Mouse (Mus musculus) C2C12 (cell line): ENCODE data around the gene Fam160b1. TPM values are rescaled to one million over a fixed set of nuclear protein-coding genes. Genes with fewer than 3 reads are reported as not detected.

Source experiments
- H3K27me3 ChIP-seq: one replicate; pipeline ENCODE4 v1.6.1; 2011; ENCODE audit not compliant: control insufficient read depth, insufficient read depth, insufficient read length
- H3K36me3 ChIP-seq: one replicate; pipeline ENCODE4 v1.6.1; 2011; ENCODE audit not compliant: control insufficient read depth, insufficient read depth
- H3K4me3 ChIP-seq: one replicate; pipeline ENCODE4 v1.5.1; 2011; ENCODE audit warnings: mild to moderate bottlenecking, control low read depth; ENCODE audit not compliant: poor library complexity, insufficient read depth, severe bottlenecking
- H3K79me2 ChIP-seq: one replicate; pipeline ENCODE4 v1.6.1; 2011; ENCODE audit not compliant: control insufficient read depth, insufficient read depth
- H3K79me3 ChIP-seq: one replicate; pipeline ENCODE4 v1.6.1; 2011; ENCODE audit warnings: low read depth, control low read depth
- H3ac ChIP-seq: one replicate; pipeline ENCODE3; 2011; ENCODE audit warnings: low read depth; ENCODE audit not compliant: control insufficient read depth, insufficient read length
- CEBPB ChIP-seq: IDR thresholded peaks from one replicate; pipeline ENCODE4 v1.6.1; 2011; ENCODE audit warnings: low read depth, mild to moderate bottlenecking, control low read depth, moderate library complexity
- CTCF ChIP-seq: IDR thresholded peaks from one replicate; pipeline ENCODE4 v1.5.1; 2011; ENCODE audit not compliant: control insufficient read depth, insufficient read depth, insufficient read length
- FOSL1 ChIP-seq: IDR thresholded peaks from one replicate; pipeline ENCODE4 v1.8.0; 2011; ENCODE audit warnings: mild to moderate bottlenecking, low read length; ENCODE audit not compliant: poor library complexity, insufficient read depth, severe bottlenecking
- MAX ChIP-seq: IDR thresholded peaks from one replicate; pipeline ENCODE4 v1.6.1; 2011; ENCODE audit warnings: mild to moderate bottlenecking, control low read depth
- MYOD1 ChIP-seq: IDR thresholded peaks from one replicate; pipeline ENCODE4 v1.6.1; 2011; ENCODE audit warnings: low read depth; ENCODE audit not compliant: control insufficient read depth, insufficient read length
- MYOG ChIP-seq: IDR thresholded peaks from one replicate; pipeline ENCODE4 v1.6.1; 2011; ENCODE audit not compliant: control insufficient read depth, insufficient read length; ENCODE audit errors: extremely low read depth
- USF1 ChIP-seq: IDR thresholded peaks from one replicate; pipeline ENCODE4 v1.6.1; 2011; ENCODE audit warnings: low read depth, mild to moderate bottlenecking, control low read depth, moderate library complexity
- polyA plus RNA-seq: library from polyadenylated mRNA; unstranded; fragments of >200 nt; fragmentation: generic; extraction: Trizol; gene quantifications from one replicate; pipeline ENCODE4 v1.2.1, GENCODE M21; 2012; ENCODE audit warnings: missing spikeins

Fam160b1 gene
- polyA plus RNA-seq, 1 experiment, result 7.3 TPM

- H3K79me2 ChIP-seq, result peaks cover 90% of the 10 kb centered on the region
- peak overlapping the region; percentile 95 for H3ac ChIP-seq
- H3K27me3 ChIP-seq, result no peaks in the 10 kb centered on the region
- peaks cover 12% of the 10 kb centered on the region for H3K36me3 ChIP-seq
- peak overlapping the region; percentile 77 for H3K4me3 ChIP-seq
- H3K79me3 ChIP-seq, result peaks cover 76% of the 10 kb centered on the region
- TF ChIP-seq MYOD1 (no peak), MYOG (no peak), MAX (no peak), CTCF (no peak), CEBPB (no peak), FOSL1 (no peak), USF1 (no peak)
Measured at GRCm38 (mm10) chr19:57361939-57362307, 1.4 kb downstream of the Fam160b1 start.

- Histone ChIP-seq H3K79me2 (peaks cover 94% of the 10 kb centered on the region), H3ac (no peak overlapping the region), H3K79me3 (peaks cover 81% of the 10 kb centered on the region), H3K4me3 (no peak overlapping the region), H3K27me3 (no peaks in the 10 kb centered on the region), H3K36me3 (peaks cover 15% of the 10 kb centered on the region)
- no peak for TF ChIP-seq CEBPB
- TF ChIP-seq MYOG, result no peak
- no peak for TF ChIP-seq FOSL1
- TF ChIP-seq MYOD1, result no peak
- no peak for TF ChIP-seq MAX
- no peak for TF ChIP-seq CTCF
- no peak for TF ChIP-seq USF1
Measured at GRCm38 (mm10) chr19:57362586-57362985, 2.1 kb downstream of the Fam160b1 start.

- Histone ChIP-seq H3ac (no peak overlapping the region), H3K27me3 (no peaks in the 10 kb centered on the region), H3K4me3 (no peak overlapping the region), H3K79me3 (peaks cover 82% of the 10 kb centered on the region), H3K36me3 (peaks cover 16% of the 10 kb centered on the region), H3K79me2 (peaks cover 94% of the 10 kb centered on the region)
- TF ChIP-seq MAX, result no peak
- no peak for TF ChIP-seq USF1
- no peak for TF ChIP-seq CTCF
- TF ChIP-seq MYOG, result no peak
- no peak for TF ChIP-seq FOSL1
- TF ChIP-seq MYOD1, result no peak
- no peak for TF ChIP-seq CEBPB
Measured at GRCm38 (mm10) chr19:57363076-57363475, 2.6 kb downstream of the Fam160b1 start.

GRCm38 (mm10) chr19:57363538-57363937 lies 3.1 kb downstream of the Fam160b1 start:
- Histone ChIP-seq H3K79me3 (peaks cover 81% of the 10 kb centered on the region), H3K4me3 (no peak overlapping the region), H3K36me3 (peaks cover 21% of the 10 kb centered on the region), H3K27me3 (no peaks in the 10 kb centered on the region), H3ac (no peak overlapping the region), H3K79me2 (peaks cover 94% of the 10 kb centered on the region)
- no peak for TF ChIP-seq CTCF
- no peak for TF ChIP-seq FOSL1
- TF ChIP-seq CEBPB, result no peak
- no peak for TF ChIP-seq USF1
- no peak for TF ChIP-seq MAX
- TF ChIP-seq MYOD1, result no peak
- TF ChIP-seq MYOG, result no peak

GRCm38 (mm10) chr19:57364942-57365673 lies 4.6 kb downstream of the Fam160b1 start:
- Histone ChIP-seq H3ac (no peak overlapping the region), H3K27me3 (no peaks in the 10 kb centered on the region), H3K79me3 (peaks cover 72% of the 10 kb centered on the region), H3K79me2 (peaks cover 94% of the 10 kb centered on the region), H3K36me3 (peaks cover 31% of the 10 kb centered on the region), H3K4me3 (no peak overlapping the region)
- TF ChIP-seq CTCF (no peak), MAX (no peak), CEBPB (no peak), MYOG (no peak), FOSL1 (no peak), MYOD1 (no peak), USF1 (no peak)

- H3ac ChIP-seq, result no peak overlapping the region
- TF ChIP-seq MYOG, result no peak
- TF ChIP-seq CTCF, result no peak
- no peak for TF ChIP-seq USF1
- no peak for TF ChIP-seq FOSL1
- no peak overlapping the region for H3K4me3 ChIP-seq
- no peaks in the 10 kb centered on the region for H3K27me3 ChIP-seq
- peaks cover 74% of the 10 kb centered on the region for H3K79me3 ChIP-seq
- peaks cover 94% of the 10 kb centered on the region for H3K79me2 ChIP-seq
- H3K36me3 ChIP-seq, result peaks cover 40% of the 10 kb centered on the region
Measured at GRCm38 (mm10) chr19:57366007-57366406, 5.5 kb downstream of the Fam160b1 start.
